Mouse (Mus musculus): ENCODE results near the gene Hmcn2.

DNA sequence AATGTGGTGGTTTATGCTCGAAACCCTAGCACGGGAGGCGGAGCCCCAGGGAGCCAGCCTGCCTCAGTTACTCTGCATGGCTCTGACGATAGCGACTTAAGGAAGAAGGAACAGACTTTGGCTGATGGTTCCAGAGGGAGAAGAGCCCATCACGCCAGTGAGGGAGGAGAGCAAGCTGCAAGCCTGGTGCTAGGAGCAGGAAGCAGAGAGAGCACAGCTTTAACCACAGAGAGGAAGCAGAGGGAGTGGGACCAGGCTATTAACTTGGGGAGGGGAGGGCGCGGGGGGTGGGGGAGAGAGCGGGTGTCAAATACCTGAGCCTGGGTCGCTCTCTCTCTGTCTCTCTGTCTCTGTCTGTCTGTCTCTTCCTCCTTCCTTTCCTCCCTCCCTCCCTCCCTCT, 102.8 kb downstream of the Hmcn2 start:
- TF ChIP-seq POLR2A (IDR thresholded peaks at IDR 0.05; ENCODE audit: borderline replicate concordance, extremely low read depth, low read depth, low read length), result no peak
- TF ChIP-seq CTCF (IDR thresholded peaks at IDR 0.05; ENCODE audit: insufficient read depth, low read length), result no peak

All from lung, adult 2 months (tissue).